Comparison of ENCODE assay signal across 14 mouse cellular contexts in genomic region chr2:62293846-62294245, GRCm38 (mm10).
DNase-seq lines count a peak whose midpoint lies in the region; ATAC-seq and TF ChIP-seq lines count a peak whose summit lies in the region.
"Had no signal": no experiment of that assay in that cellular context is flagged by ENCODE, and none has a peak within 500 bp of the region (broad histone marks: within the 10 kb centered on the region; RNA-seq: fewer than 3 reads in every experiment).

No protein-coding gene starts in this region.

- no peak overlapping the region for H3K4me3 ChIP-seq in hindbrain, postnatal 0 days (ENCODE audit: low read length)
- H3K4me3 ChIP-seq in hindbrain, embryonic 11.5 days (ENCODE audit: low read depth, low read length): no peak overlapping the region
- H3K4me3 ChIP-seq: heart, embryonic 15.5 days; kidney, embryonic 15.5 days; liver, embryonic 13.5 days had no signal

- H3K9me3 ChIP-seq in hindbrain, postnatal 0 days (ENCODE audit: low read length): no peaks in the 10 kb centered on the region
- no peaks in the 10 kb centered on the region for H3K9me3 ChIP-seq in hindbrain, embryonic 11.5 days (ENCODE audit: control insufficient read depth, low read length)
- H3K9me3 ChIP-seq: heart, embryonic 15.5 days; kidney, embryonic 15.5 days; liver, embryonic 13.5 days had no signal

- no peaks in the 10 kb centered on the region for H3K27me3 ChIP-seq in hindbrain, postnatal 0 days (ENCODE audit: insufficient read depth, low read length)
- H3K27me3 ChIP-seq in hindbrain, embryonic 11.5 days (ENCODE audit: control insufficient read depth, insufficient read depth, low read length): no peaks in the 10 kb centered on the region
- H3K27me3 ChIP-seq: heart, embryonic 15.5 days; kidney, embryonic 15.5 days; liver, embryonic 13.5 days had no signal

- peak; percentile 65 for DNase-seq in hindbrain, postnatal 0 days (ENCODE audit: low spot score)
- DNase-seq in hindbrain, embryonic 11.5 days (ENCODE audit: low spot score): no peak
- peak; percentile 23 for DNase-seq in 3T3-L1 (ENCODE audit: low read depth, low spot score)
- DNase-seq in heart, postnatal 10 days: no peak
- no peak for DNase-seq in ovary, postnatal 36 days (ENCODE audit: low spot score)
- DNase-seq: cerebellum, adult 8-10 months; gastrocnemius, postnatal 36 days; layer of hippocampus, postnatal 36 days; liver, embryonic 13.5 days; lung, postnatal 36 days had no signal

- H3K4me1 ChIP-seq in hindbrain, postnatal 0 days (ENCODE audit: insufficient read depth, low read length): peaks cover 3% of the 10 kb centered on the region; the same call in 1 of the 2 replicates
- no peaks in the 10 kb centered on the region for H3K4me1 ChIP-seq in hindbrain, embryonic 11.5 days (replicated peaks; ENCODE audit: control insufficient read depth, insufficient read depth, low read length)
- H3K4me1 ChIP-seq: heart, embryonic 15.5 days; kidney, embryonic 15.5 days; liver, embryonic 13.5 days had no signal

- H3K27ac ChIP-seq in hindbrain, postnatal 0 days: no peak overlapping the region
- H3K27ac ChIP-seq in hindbrain, embryonic 11.5 days (ENCODE audit: low read depth, low read length): no peak overlapping the region
- H3K27ac ChIP-seq: heart, embryonic 15.5 days; kidney, embryonic 15.5 days; liver, embryonic 13.5 days had no signal

- no peaks in the 10 kb centered on the region for H3K36me3 ChIP-seq in hindbrain, postnatal 0 days (ENCODE audit: insufficient read depth, low read length)
- H3K36me3 ChIP-seq in hindbrain, embryonic 11.5 days (ENCODE audit: control insufficient read depth, insufficient read depth, low read length): no peaks in the 10 kb centered on the region
- H3K36me3 ChIP-seq: heart, embryonic 15.5 days; kidney, embryonic 15.5 days; liver, embryonic 13.5 days had no signal

- no peak overlapping the region for H3K9ac ChIP-seq in hindbrain, postnatal 0 days (replicated peaks; ENCODE audit: low read length)
- no peak overlapping the region for H3K9ac ChIP-seq in hindbrain, embryonic 11.5 days (ENCODE audit: low read depth, low read length)
- H3K9ac ChIP-seq: heart, embryonic 15.5 days; kidney, embryonic 15.5 days; liver, embryonic 13.5 days had no signal

- 21% methylated on average over 2 of the region's 2 CpGs for WGBS in hindbrain, postnatal 0 days
- 49% methylated on average over 2 of the region's 2 CpGs for WGBS in hindbrain, embryonic 11.5 days

- 0 out of 2 replicates have a peak, but pooled peaks have one; percentile 27 for ATAC-seq in hindbrain, postnatal 0 days
- no peak for ATAC-seq in hindbrain, embryonic 11.5 days (ENCODE audit: low FRiP score)
- peak; percentile 84 for ATAC-seq in CD4-positive, CD25-positive, alpha-beta regulatory T cell, adult 4 months
- ATAC-seq in granulocyte monocyte progenitor cell, adult 5-6 weeks (replicated peaks; ENCODE audit: poor library complexity, severe bottlenecking): peak; percentile 30; the same call in 1 of the 2 replicates

- intact Hi-C loops in heart, postnatal 10 days (cut with DNase I): no loop called here

- no peak for TF ChIP-seq CTCF in hindbrain, postnatal 0 days (IDR thresholded peaks at IDR 0.05; ENCODE audit: low read depth)

- H3K4me2 ChIP-seq in hindbrain, postnatal 0 days (ENCODE audit: low read depth, low read length): no peak overlapping the region
- H3K4me2 ChIP-seq in hindbrain, embryonic 11.5 days (replicated peaks; ENCODE audit: low read depth, low read length): no peak overlapping the region
- H3K4me2 ChIP-seq: heart, embryonic 15.5 days; kidney, embryonic 15.5 days; liver, embryonic 13.5 days had no signal

Comparison
In these comparisons a context has a peak if more than half of its experiments do, and no peak if none do; other contexts are left out.
1. DNase-seq: peak in hindbrain, postnatal 0 days (single experiment) and 3T3-L1 (single experiment); none in hindbrain, embryonic 11.5 days (single experiment), heart, postnatal 10 days (0 of 2) and ovary, postnatal 36 days (single experiment).